Mouse (Mus musculus) olfactory bulb, adult 2 months (tissue): ENCODE measurements around the gene 2700081O15Rik.

Experiments
- CTCF ChIP-seq: fragments of 200-500 bp; IDR thresholded peaks from 2 replicates; pipeline ENCODE4 v1.5.1; 2012; ENCODE audit warnings: low read depth, mild to moderate bottlenecking, low read length, moderate library complexity; ENCODE audit not compliant: insufficient read depth
- POLR2A ChIP-seq: fragments of 200-500 bp; IDR thresholded peaks from 2 replicates; pipeline ENCODE4 v1.6.1; 2012; ENCODE audit warnings: mild to moderate bottlenecking, low read depth, low read length, moderate library complexity; ENCODE audit not compliant: insufficient read depth

- no peak for TF ChIP-seq POLR2A
- no peak for TF ChIP-seq CTCF
Observed at GRCm38 (mm10) chr19:7422656-7423027, 5.2 kb downstream of the 2700081O15Rik start.
